Mouse (Mus musculus) liver, embryonic 11.5 days (tissue): Measurements from ENCODE around the gene Gpr84. TPM values are rescaled to one million over a fixed set of nuclear protein-coding genes. Genes with fewer than 3 reads are reported as not detected.
"Not testable (repeated sequence)": the region's sequence is repeated elsewhere in the genome, so short reads cannot be mapped to it uniquely, and the experiment has no call there.

ENCODE experiments used
- ATAC-seq: fragments of 200-750 bp; cut with Nextera tagmentation; replicated peaks from 2 replicates; pipeline ENCODE4 v1.8.0; 2017; ENCODE audit warnings: moderate number of reproducible peaks, mild to moderate bottlenecking, moderate TSS enrichment, moderate library complexity; ENCODE audit not compliant: low FRiP score
- DNase-seq: peaks from one replicate; pipeline ENCODE4 v3.0.0-alpha.2; 2017; ENCODE audit warnings: low spot score
- H3K27ac ChIP-seq: fragments of 300-500 bp; sonication (generic); 2 replicates; pipeline ENCODE4 v1.5.1; 2014; ENCODE audit warnings: mild to moderate bottlenecking, low read depth, low read length, control low read depth
- H3K27me3 ChIP-seq: fragments of 300-500 bp; sonication (generic); replicated peaks from 2 replicates; pipeline ENCODE4 v1.6.1; 2014; ENCODE audit warnings: low read length, mixed read lengths; ENCODE audit not compliant: control insufficient read depth, insufficient read depth
- H3K36me3 ChIP-seq: fragments of 300-500 bp; sonication (generic); 2 replicates; pipeline ENCODE4 v1.6.1; 2014; ENCODE audit warnings: mild to moderate bottlenecking, low read length, moderate library complexity, mixed read lengths; ENCODE audit not compliant: control insufficient read depth, insufficient read depth
- H3K4me1 ChIP-seq: fragments of 300-500 bp; sonication (generic); replicated peaks from 2 replicates; pipeline ENCODE4 v1.6.1; 2014; ENCODE audit warnings: low read length, mixed read lengths; ENCODE audit not compliant: control insufficient read depth, insufficient read depth
- H3K4me2 ChIP-seq: fragments of 300-500 bp; sonication (generic); 2 replicates; pipeline ENCODE4 v1.6.1; 2014; ENCODE audit warnings: mild to moderate bottlenecking, control low read depth, moderate library complexity
- H3K4me3 ChIP-seq: fragments of 300-500 bp; sonication (generic); 2 replicates; pipeline ENCODE4 v1.5.1; 2014; ENCODE audit warnings: low read depth, low read length, control low read depth
- H3K9ac ChIP-seq: fragments of 300-500 bp; sonication (generic); 2 replicates; pipeline ENCODE4 v1.6.1; 2014; ENCODE audit warnings: low read depth, low read length, control low read depth
- H3K9me3 ChIP-seq: fragments of 300-500 bp; sonication (generic); 2 replicates; pipeline ENCODE4 v1.6.1; 2016; ENCODE audit warnings: low read length, inconsistent platforms, mixed read lengths; ENCODE audit not compliant: control insufficient read depth
- WGBS: fragments of 180-500 bp; shearing (Covaris S2); extraction: QIAGEN DNeasy Blood & Tissue Kit; methylation state at CpG from one replicate; pipeline ENCODE4 v1.1.7; 2014; 5-methylcytosine and 5-hydroxymethylcytosine counted together
- polyA plus RNA-seq: library from polyadenylated mRNA; unstranded; fragments of >200 nt; fragmentation: Nextera tagmentation; extraction: Ambion mirVana; gene quantifications from 2 replicates; pipeline ENCODE4 v1.2.1, GENCODE M21; 2014

Gpr84 gene
- polyA plus RNA-seq, 1 experiment from 2014 or later: 0.49 TPM

DNA sequence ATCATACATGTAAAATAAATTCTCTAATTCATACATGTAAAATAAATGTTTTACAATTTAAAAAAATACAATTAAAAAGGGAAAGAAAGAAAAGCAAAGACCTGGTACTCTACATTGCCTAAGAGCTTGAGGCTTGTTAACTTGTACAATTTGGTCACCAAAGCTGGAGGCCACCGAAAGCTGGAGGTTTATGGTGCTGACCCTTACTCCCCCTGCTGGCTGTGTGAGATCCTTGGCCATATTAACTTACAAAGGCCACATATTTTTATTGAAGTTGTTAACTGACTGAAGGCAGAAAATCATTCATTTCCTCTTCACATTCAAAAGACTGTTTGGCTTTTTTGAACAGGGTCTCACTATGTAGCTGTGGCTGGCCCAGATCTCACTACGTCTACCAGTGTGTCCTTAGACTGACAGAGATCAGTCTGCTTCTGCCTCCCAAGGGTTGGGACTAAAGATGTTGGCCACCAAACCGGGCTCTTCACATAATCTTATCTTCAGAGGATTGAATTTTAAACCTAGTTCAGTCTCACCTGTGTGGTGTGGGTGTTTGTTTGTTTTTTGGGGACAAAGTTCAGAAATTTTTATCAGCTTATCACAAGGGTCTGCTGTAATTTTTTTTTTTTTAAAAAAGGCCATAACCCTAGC lies 29.5 kb downstream of the Gpr84 start:
- Histone ChIP-seq H3K27me3 (no peaks in the 10 kb centered on the region), H3K9me3 (no peaks in the 10 kb centered on the region), H3K4me3 (no peak overlapping the region), H3K9ac (peak overlapping the region; percentile 16; the same call in 1 of the 2 replicates), H3K27ac (peak overlapping the region; percentile 53; the same call in 1 of the 2 replicates), H3K36me3 (no peaks in the 10 kb centered on the region), H3K4me1 (peaks cover 35% of the 10 kb centered on the region), H3K4me2 (peak overlapping the region; percentile 6; the same call in 1 of the 2 replicates)
- WGBS: 32% methylated on average over 3 of the region's 3 CpGs
- DNase-seq (no peak), ATAC-seq (no peak; the same call in 1 of the 2 replicates)

DNA sequence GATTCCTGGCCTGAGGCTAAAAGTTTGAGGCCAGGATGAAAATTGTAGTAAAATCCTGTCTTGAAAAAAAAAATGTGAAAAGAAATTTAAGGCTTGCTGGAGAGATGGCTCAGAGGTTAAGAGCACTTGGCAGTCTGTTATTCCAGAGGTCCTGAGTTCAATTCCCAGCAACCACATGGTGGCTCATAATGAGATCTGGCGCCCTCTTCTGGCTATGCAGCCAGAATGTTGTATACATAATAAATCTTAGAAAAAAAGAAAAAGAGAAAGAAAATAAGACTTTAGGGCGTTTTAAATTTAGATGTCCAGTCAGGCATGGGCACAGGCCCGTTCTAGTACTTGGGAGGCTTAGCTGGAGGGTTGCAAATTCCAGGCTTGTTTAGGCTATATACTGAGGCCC lies 30.7 kb downstream of the Gpr84 start:
- H3K4me1 ChIP-seq: peaks cover 33% of the 10 kb centered on the region
- H3K9me3 ChIP-seq: no peaks in the 10 kb centered on the region
- DNase-seq: no peak
- H3K9ac ChIP-seq: no peak overlapping the region
- H3K27me3 ChIP-seq: no peaks in the 10 kb centered on the region
- H3K27ac ChIP-seq: no peak overlapping the region
- H3K4me2 ChIP-seq: no peak overlapping the region
- H3K36me3 ChIP-seq: no peaks in the 10 kb centered on the region
- 50% methylated on average over 3 of the region's 3 CpGs for WGBS
- no peak for ATAC-seq
- no peak overlapping the region for H3K4me3 ChIP-seq

DNA sequence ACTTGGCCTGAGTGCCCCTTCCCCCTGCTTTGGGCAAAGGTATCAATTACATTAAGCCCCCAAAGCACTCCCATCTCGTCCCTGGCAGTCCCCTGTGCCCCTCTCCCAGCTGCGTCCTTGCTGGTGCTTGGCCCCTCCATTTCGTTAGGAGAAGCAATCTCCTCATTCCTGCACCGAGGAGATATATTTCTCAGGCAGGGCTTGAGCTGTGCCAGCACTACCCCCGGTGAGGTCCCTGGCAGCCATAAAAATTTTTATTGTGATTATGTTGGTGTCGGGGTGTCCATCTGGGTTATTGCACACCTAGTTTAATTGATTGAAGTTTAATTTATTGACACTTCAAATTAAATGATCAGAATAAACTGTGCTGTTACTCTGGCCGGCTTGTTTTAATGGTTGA lies 32.5 kb downstream of the Gpr84 start:
- 0 out of 2 replicates have a peak overlapping the region, but pooled peaks have one; percentile 20 for H3K9ac ChIP-seq
- ATAC-seq (no peak), DNase-seq (no peak)
- peaks cover 45% of the 10 kb centered on the region for H3K4me1 ChIP-seq
- H3K4me3 ChIP-seq: no peak overlapping the region
- no peaks in the 10 kb centered on the region for H3K27me3 ChIP-seq
- no peaks in the 10 kb centered on the region for H3K9me3 ChIP-seq
- H3K27ac ChIP-seq: peak overlapping the region; percentile 25; the same call in 1 of the 2 replicates
- H3K4me2 ChIP-seq: no peak overlapping the region
- no peaks in the 10 kb centered on the region for H3K36me3 ChIP-seq
- 71% methylated on average over 7 of the region's 7 CpGs for WGBS

GRCm38 (mm10) chr15:103275943-103276342 lies 34.5 kb downstream of the Gpr84 start:
- H3K4me3 ChIP-seq, H3K9me3 ChIP-seq, H3K36me3 ChIP-seq, H3K9ac ChIP-seq, H3K27me3 ChIP-seq, DNase-seq, H3K27ac ChIP-seq, H3K4me2 ChIP-seq, ATAC-seq: not testable (repeated sequence)
- peaks cover 37% of the 10 kb centered on the region for H3K4me1 ChIP-seq
- 84% methylated on average over 3 of the region's 3 CpGs for WGBS

DNA sequence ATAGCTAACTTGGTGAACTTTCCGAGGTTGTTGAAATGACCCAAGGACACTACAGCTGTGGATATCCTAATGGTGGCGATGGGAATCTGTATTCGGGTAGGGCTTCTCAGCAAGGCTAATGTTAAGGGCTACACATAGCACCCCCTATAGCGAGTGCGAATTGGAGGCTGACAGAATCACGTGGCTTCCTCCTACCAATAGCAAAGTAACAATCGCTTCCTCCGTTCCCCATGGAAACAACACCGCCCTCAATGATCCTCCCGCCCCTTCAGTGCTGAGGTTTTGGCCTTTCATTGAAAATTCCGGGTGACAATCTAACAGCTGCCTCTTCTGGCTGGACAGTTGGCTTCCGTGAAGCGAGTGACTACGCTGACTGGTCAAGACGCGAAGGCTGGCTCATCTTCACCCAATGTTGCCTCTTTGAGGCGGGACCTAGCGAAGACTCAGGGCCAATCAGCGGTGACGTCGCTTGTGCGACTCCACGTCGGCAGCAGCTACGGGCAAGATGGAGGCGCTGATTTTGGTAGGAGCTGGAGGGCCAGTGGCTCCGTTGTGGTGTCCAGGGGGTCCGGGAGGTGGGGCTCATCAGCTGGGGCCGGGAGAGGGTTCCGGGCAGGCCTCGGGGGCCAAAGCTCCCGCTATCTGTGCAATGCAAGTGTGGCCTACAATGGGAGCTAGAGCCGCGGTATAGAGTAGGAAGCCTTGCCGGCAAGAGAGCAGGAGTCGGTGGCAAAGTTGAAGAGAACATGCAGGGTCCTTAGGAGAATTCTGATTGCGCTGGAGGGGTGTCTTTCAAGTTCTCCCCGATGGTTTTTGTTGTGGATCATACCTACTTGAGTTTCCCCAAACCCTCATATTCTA lies 37.8 kb downstream of the Gpr84 start, which contains the start of gene Copz1:
Gene Copz1, plus strand, starts transcription at position 296 of the 861 bp plus-strand sequence.
- H3K4me1 ChIP-seq: peaks cover 21% of the 10 kb centered on the region
- ATAC-seq (peak; percentile 98), DNase-seq (peak; percentile 84)
- no peaks in the 10 kb centered on the region for H3K36me3 ChIP-seq
- H3K9me3 ChIP-seq: no peaks in the 10 kb centered on the region
- peak within 1 kb of the TSS; percentile 79 for H3K4me3 ChIP-seq
- peak within 1 kb of the TSS; percentile 81 for H3K9ac ChIP-seq
- peak within 1 kb of the TSS; percentile 82 for H3K4me2 ChIP-seq
- H3K27me3 ChIP-seq: no peaks in the 10 kb centered on the region
- H3K27ac ChIP-seq: peak within 1 kb of the TSS; percentile 28; the same call in 1 of the 2 replicates
- WGBS: under 1% methylated on average over 38 of the region's 38 CpGs

GRCm38 (mm10) chr15:103268903-103269302 lies 41.5 kb downstream of the Gpr84 start:
- Histone ChIP-seq H3K9ac (no peak overlapping the region), H3K9me3 (no peaks in the 10 kb centered on the region), H3K27me3 (no peaks in the 10 kb centered on the region), H3K27ac (no peak overlapping the region), H3K4me1 (peaks cover 10% of the 10 kb centered on the region), H3K4me3 (no peak overlapping the region), H3K4me2 (no peak overlapping the region), H3K36me3 (no peaks in the 10 kb centered on the region)
- ATAC-seq (no peak), DNase-seq (no peak)
- 59% methylated on average over 4 of the region's 4 CpGs for WGBS

GRCm38 (mm10) chr15:103264794-103265193 lies 45.6 kb downstream of the Gpr84 start:
- H3K9me3 ChIP-seq: no peaks in the 10 kb centered on the region
- no peaks in the 10 kb centered on the region for H3K27me3 ChIP-seq
- peaks cover 11% of the 10 kb centered on the region for H3K4me1 ChIP-seq
- ATAC-seq (no peak), DNase-seq (no peak)
- H3K27ac ChIP-seq: no peak overlapping the region
- no peak overlapping the region for H3K4me3 ChIP-seq
- no peaks in the 10 kb centered on the region for H3K36me3 ChIP-seq
- no peak overlapping the region for H3K9ac ChIP-seq
- 77% methylated on average over 2 of the region's 2 CpGs for WGBS
- H3K4me2 ChIP-seq: no peak overlapping the region

- no peaks in the 10 kb centered on the region for H3K27me3 ChIP-seq
- ATAC-seq (no peak), DNase-seq (no peak)
- no peaks in the 10 kb centered on the region for H3K9me3 ChIP-seq
- no peak overlapping the region for H3K9ac ChIP-seq
- no peaks in the 10 kb centered on the region for H3K36me3 ChIP-seq
- H3K4me3 ChIP-seq: no peak overlapping the region
- WGBS: 25% methylated on average over 1 of the region's 1 CpGs
- no peak overlapping the region for H3K4me2 ChIP-seq
- H3K27ac ChIP-seq: 0 out of 2 replicates have a peak overlapping the region, but pooled peaks have one; percentile 20
- H3K4me1 ChIP-seq: peaks cover 33% of the 10 kb centered on the region
Observed at GRCm38 (mm10) chr15:103259989-103260388, 50.4 kb downstream of the Gpr84 start.
